Mouse (Mus musculus) olfactory bulb, adult 2 months (tissue): Measurements from ENCODE around the gene Sf3a3.

Source experiments
- CTCF ChIP-seq: fragments of 200-500 bp; IDR thresholded peaks from 2 replicates; pipeline ENCODE4 v1.5.1; 2012; ENCODE audit warnings: low read depth, mild to moderate bottlenecking, low read length, moderate library complexity; ENCODE audit not compliant: insufficient read depth
- POLR2A ChIP-seq: fragments of 200-500 bp; IDR thresholded peaks from 2 replicates; pipeline ENCODE4 v1.6.1; 2012; ENCODE audit warnings: mild to moderate bottlenecking, low read depth, low read length, moderate library complexity; ENCODE audit not compliant: insufficient read depth

GRCm38 (mm10) chr4:124685897-124686402, 28.6 kb upstream of the Sf3a3 start:
- no peak for TF ChIP-seq CTCF
- TF ChIP-seq POLR2A: no peak
